Mouse (Mus musculus) retina, postnatal 1 day (tissue): ENCODE measurements around the gene Stx1a.
"Not testable (repeated sequence)": the region's sequence is repeated elsewhere in the genome, so short reads cannot be mapped to it uniquely, and the experiment has no call there.

Experiments
- DNase-seq: peaks from one replicate; pipeline ENCODE4 v3.0.0-alpha.2; 2012

The Stx1a gene

GRCm38 (mm10) chr5:135042105-135042788, 19.0 kb downstream of the Stx1a start:
- DNase-seq, result no peak

- no peak for DNase-seq
Measured at GRCm38 (mm10) chr5:135044575-135044974, 21.3 kb downstream of the Stx1a start.

DNA sequence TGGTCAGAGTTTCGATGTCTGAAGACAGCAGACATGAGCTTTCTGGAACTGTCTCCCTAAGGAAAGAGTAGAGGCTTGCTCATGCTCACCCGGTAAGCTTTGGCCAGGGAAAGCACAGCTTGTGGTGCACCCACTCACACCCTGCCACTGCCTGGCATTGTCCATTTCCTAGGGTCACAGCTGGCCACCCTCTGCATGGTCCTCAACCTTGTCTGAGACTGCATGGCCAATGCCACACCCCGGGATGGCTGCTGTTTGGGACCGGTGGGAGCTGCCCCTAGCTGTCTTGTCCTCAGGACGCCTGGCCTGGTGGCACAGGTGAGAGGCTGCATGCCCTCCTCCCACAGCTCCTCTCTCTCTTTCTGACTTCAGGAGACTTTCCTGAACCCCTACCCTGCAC, 25.3 kb downstream of the Stx1a start:
- DNase-seq, result no peak

GRCm38 (mm10) chr5:135049268-135049667, 26.0 kb downstream of the Stx1a start:
- DNase-seq, result not testable (repeated sequence)

DNA sequence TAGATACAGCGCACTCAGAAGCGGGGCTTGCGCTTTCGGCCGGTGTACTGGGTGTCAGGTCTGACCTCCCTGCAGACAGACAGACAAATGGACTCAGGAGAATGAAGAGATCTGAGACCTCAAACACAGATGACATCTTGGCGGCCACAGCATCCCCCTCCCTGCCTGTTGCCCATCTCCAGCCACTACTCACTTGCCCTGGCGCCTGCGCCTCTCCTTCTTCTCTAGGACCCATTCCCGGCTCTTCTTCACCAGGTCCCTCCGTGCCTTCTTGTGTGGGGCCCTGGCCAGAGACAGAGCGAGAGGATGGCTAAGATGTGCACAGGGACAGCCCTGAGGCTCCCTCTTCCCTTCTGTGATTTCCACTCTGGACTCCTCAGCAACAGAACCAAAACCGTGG, 30.1 kb downstream of the Stx1a start:
- DNase-seq, result no peak

DNA sequence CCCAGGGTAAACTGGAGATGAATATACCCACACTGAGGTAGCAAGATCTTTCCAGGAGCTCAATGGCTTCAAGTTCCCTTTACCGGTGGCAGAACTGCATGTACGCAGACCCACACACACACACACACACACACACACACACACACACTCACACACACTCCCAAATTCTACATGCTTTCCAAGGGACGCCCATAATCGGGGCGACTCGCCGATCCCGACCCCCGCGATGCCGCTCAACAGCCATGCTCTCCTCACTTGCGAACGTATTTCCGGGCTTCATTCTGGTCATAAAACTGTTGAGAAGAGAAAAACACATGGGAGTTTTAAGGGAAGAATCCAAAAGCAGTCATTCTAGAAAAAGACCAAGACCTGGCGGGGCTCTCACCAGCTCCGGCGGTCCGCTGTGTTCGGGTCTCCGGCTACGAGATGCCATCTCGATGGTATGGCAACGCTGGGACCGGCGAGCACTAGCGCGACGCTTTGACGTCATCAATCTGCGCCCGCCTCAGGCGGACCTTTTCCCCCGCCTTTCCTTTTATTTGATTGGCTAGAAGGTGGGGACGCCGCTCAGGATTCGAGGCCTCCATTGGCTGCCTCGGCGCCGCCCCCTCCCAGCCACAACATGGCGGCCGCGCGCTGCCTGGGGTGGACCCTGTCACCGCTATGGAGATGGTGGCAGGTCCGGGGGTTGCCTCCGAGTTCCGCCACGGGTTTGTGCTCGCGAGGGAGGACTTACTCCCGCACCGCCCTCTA, 40.5 kb downstream of the Stx1a start, which contains the start of gene Dnajc30:
Gene Dnajc30, plus strand, starts transcription at position 574 of the 753 bp plus-strand sequence.
- DNase-seq, result peak; percentile 99

DNA sequence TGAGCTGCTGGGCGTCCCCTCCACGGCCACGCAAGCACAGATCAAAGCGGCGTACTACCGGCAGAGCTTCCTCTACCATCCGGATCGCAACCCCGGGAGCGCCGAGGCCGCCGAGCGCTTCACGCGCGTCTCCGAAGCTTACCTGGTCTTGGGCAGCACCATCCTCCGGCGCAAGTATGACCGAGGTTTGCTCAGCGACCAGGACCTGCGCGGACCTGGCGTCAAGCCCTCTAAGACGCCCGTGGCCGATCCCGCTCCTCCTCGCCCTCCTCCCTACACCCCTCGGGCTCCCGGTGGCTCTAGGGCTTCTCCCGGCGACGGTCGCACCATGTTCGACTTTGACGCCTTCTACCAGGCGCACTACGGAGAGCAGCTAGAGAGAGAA, 41.1 kb downstream of the Stx1a start:
- no peak for DNase-seq

- not testable (repeated sequence) for DNase-seq
Measured at GRCm38 (mm10) chr5:135064909-135065446, 41.7 kb downstream of the Stx1a start, which contains the start of gene Bud23. Bud23 (minus strand) TSS chr5:135064959.

GRCm38 (mm10) chr5:135066008-135066407, 42.7 kb downstream of the Stx1a start:
- DNase-seq, result no peak

- DNase-seq, result no peak
Measured at GRCm38 (mm10) chr5:135070448-135070847, 47.2 kb downstream of the Stx1a start.

DNA sequence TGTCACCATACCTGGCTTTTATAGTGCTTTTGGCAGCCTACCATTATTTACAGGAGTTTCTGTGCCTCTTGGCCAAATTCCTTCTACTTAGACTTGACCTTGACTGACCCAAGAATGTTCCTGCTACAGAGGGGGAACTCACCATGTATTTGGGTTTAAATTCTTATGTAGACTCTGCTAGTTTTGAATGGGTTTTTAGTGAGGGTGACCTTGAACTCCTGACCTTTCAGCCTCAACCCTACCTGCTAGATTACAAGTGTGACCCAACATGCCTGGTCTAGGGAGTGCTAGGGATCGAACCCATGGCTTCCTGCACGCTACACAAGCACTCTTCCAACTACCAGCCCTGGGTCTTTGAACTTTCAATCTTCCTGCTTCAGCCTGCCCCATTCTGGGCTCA, 48.8 kb downstream of the Stx1a start:
- DNase-seq, result no peak

GRCm38 (mm10) chr5:135072720-135073119, 49.4 kb downstream of the Stx1a start:
- DNase-seq, result no peak

- peak; percentile 23 for DNase-seq
Measured at GRCm38 (mm10) chr5:135073349-135074150, 50.3 kb downstream of the Stx1a start.

DNA sequence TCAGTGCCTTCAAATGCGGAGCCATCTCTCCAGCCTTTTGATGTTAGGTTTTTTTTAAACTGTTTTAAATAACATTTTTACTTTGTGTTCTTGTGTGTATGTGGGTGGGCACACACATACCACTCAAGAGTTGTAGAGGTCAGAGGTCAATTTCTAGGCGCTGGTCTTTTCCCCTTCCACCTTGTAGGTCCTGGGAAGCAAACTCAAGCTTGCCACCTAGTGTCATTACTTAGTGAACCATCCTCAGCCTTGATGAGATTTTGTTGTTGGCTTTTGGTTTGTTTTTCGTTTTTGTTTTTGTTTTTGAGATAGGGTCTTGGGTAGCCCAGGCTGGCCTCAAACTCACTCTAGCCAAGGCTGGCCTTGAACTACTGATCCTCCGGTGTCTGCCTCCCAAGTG, 52.4 kb downstream of the Stx1a start:
- no peak for DNase-seq

DNA sequence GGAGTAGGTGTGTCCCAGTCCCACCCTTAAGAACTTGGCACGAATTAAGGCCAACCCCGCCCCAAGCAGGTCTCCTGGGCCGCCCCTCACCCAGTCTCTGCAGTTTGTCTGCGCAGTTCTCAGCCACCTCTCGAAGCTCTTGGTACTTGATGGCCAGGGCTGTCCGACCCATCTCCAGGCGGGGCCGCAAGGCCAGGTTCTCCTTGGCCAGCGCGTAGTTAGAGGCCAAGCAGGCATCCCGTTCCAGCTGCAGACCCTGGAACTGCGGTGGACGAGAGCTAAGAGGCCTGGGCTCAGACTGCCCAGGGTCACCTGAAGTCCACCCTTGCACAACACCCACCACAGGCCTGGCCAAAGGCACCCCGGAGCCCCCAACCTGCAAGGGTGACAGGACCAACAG, 53.1 kb downstream of the Stx1a start:
- DNase-seq, result no peak

DNA sequence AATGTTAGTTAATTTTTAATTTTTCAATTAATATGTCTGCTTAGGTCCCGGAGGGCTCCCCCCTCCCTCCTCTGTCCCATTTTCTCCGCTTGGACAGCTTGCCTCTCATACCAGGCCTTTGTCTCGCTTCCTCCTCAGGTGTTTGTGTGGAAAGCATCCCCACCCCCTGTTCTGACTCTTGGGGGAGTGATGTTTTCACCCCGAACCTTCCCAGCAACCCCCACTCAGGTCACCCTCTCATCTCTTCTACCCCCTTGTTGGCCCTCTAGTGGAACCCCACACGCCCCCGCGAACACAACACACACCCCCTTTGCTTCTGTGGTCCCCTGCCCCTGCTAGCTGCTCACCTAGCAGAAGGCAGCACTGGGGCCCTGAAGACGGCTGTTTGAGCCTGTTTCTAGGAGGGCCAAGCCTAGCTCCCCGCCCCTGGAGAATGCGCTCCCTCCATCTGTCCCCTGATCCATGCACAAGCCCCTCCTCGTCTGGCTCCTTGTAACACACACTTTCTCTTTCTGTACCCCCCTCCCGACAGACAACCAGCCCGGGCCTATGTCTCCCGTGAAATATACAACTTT, 53.7 kb downstream of the Stx1a start:
- DNase-seq, result peak; percentile 63

DNA sequence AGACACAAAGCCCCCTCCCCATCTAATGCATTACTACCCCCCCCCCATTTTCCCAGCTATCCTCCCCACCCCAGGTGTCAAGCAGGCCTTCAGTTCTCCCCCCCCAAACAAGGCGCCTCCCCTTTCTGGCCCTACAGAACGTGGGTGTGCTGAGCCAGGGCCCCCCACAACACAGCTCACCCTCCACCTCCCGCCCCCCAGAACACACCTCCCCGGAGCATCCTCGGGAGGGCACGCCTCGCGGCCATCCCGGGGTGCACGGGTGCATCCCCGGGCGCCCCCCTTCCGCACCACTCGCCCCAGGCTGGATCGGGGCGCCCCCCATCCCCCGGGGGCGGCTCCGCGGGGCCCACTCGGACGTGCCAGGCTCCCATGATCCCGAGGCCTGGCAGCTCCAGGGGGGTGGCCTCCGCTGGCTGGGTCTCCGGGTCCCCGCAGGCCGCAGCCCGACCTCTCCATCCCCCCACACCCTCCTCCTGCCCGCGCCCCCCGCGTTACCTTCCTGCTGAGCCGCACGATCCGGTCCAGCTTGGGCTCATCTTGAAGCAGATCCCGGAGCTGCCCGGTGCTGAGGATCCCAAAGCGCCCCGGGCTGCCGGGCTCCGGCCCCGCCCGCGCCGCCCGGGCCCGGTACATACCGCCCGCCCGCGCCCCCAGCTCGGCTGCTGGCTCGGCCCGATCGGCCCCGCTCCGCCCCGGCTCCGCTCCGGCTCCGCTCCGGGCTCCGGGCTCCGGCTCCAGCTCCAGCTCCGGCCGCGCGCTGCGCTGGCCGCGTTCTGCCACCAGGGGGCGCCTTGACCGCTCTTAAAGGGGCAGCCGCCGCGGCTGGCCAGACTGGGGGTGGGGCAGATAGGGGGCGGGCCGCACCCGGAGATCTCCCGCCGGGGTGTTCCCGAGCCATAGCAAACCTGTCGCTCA, 54.5 kb downstream of the Stx1a start, which contains the start of gene Vps37d:
Gene Vps37d, minus strand, starts transcription at position 703 of the 918 bp plus-strand sequence.
- DNase-seq, result peak; percentile 93

GRCm38 (mm10) chr5:135078482-135078810, 55.2 kb downstream of the Stx1a start:
- DNase-seq, result no peak

DNA sequence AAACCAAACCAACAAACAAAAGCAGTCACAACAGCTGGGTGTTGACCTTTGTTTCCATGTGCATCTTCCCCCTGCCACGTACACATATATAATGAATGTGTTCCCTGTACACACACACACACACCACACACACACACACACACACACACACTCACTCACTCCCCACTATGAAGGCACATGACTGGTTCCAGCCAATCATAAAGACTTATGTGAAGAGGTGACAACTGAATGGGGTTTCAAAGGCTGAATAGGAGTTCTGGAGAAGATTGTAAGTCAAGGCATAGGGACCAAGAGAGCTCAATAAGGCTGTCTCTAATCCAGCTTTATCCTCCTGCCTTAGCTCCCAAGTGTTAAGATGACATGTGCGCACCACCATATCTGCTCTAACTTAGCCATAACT, 56.3 kb downstream of the Stx1a start:
- no peak for DNase-seq

- no peak for DNase-seq
Measured at GRCm38 (mm10) chr5:135080539-135080938, 57.3 kb downstream of the Stx1a start.

GRCm38 (mm10) chr5:135086871-135087270, 63.6 kb downstream of the Stx1a start:
- no peak for DNase-seq

DNA sequence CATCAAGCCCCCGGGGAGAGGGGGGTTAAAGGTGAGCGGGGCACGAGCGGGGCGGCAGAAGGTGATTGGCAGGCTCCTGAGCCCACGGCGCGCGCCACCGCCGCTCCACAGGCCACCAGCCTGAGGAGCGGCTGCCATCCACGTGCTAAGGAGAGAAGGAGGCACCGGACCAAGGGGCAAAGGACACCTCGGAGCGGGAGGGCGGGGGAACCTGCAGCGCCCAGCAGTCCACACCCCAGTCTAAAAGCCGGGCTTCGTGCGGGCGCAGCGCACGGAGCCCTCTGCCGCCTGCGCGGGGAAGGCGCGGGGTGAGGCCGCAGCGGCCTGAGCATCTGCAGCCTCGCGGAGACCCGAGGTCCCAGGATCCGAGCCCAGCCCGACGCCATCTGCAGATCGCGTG, 66.4 kb downstream of the Stx1a start, which contains the start of gene Mlxipl:
Gene Mlxipl, plus strand, starts transcription at position 238 of the 400 bp plus-strand sequence.
- peak; percentile 23 for DNase-seq
